Mouse (Mus musculus) liver, embryonic 15.5 days (tissue): ENCODE data around the gene Foxe1. TPM values are rescaled to one million over a fixed set of nuclear protein-coding genes. Genes with fewer than 3 reads are reported as not detected.

Experiments used
- ATAC-seq: fragments of 200-750 bp; cut with Nextera tagmentation; 2 replicates; pipeline ENCODE4 v1.8.0; 2017; ENCODE audit warnings: moderate number of reproducible peaks, mild to moderate bottlenecking, moderate library complexity; ENCODE audit not compliant: insufficient read depth
- H3K27ac ChIP-seq: fragments of 300-500 bp; sonication (generic); replicated peaks from 2 replicates; pipeline ENCODE4 v1.5.1; 2015; ENCODE audit warnings: mild to moderate bottlenecking, inconsistent platforms
- H3K27me3 ChIP-seq: fragments of 300-500 bp; sonication (generic); 2 replicates; pipeline ENCODE4 v1.6.1; 2015; ENCODE audit warnings: mild to moderate bottlenecking, inconsistent platforms
- H3K36me3 ChIP-seq: fragments of 300-500 bp; sonication (generic); replicated peaks from 2 replicates; pipeline ENCODE4 v1.6.1; 2015; ENCODE audit warnings: moderate library complexity, mild to moderate bottlenecking, inconsistent platforms
- H3K4me1 ChIP-seq: fragments of 300-500 bp; sonication (generic); replicated peaks from 2 replicates; pipeline ENCODE4 v1.6.1; 2015; ENCODE audit warnings: inconsistent platforms
- H3K4me2 ChIP-seq: fragments of 300-500 bp; sonication (generic); 2 replicates; pipeline ENCODE4 v1.6.1; 2015; ENCODE audit warnings: moderate library complexity, mild to moderate bottlenecking, inconsistent platforms
- H3K4me3 ChIP-seq: fragments of 300-500 bp; sonication (generic); replicated peaks from 2 replicates; pipeline ENCODE4 v1.5.1; 2015; ENCODE audit warnings: mild to moderate bottlenecking, inconsistent platforms
- H3K9ac ChIP-seq: fragments of 300-500 bp; sonication (generic); 2 replicates; pipeline ENCODE4 v1.6.1; 2015; ENCODE audit warnings: moderate library complexity, mild to moderate bottlenecking, inconsistent platforms
- H3K9me3 ChIP-seq: fragments of 300-500 bp; sonication (generic); replicated peaks from 2 replicates; pipeline ENCODE4 v1.6.1; 2016; ENCODE audit warnings: inconsistent platforms
- WGBS: fragments of 180-500 bp; shearing (Covaris S2); methylation state at CpG from one replicate; pipeline ENCODE4 v1.1.7; 2015; ENCODE audit warnings: mixed read lengths; ENCODE audit not compliant: insufficient replicate concordance; 5-methylcytosine and 5-hydroxymethylcytosine counted together
- polyA plus RNA-seq: library from polyadenylated mRNA; unstranded; fragments of >200 nt; fragmentation: Nextera tagmentation; extraction: Ambion mirVana; gene quantifications from 2 replicates; pipeline ENCODE4 v1.2.1, GENCODE M21; 2015

The Foxe1 gene
- polyA plus RNA-seq, 1 experiment from 2014 or later, result not detected

DNA sequence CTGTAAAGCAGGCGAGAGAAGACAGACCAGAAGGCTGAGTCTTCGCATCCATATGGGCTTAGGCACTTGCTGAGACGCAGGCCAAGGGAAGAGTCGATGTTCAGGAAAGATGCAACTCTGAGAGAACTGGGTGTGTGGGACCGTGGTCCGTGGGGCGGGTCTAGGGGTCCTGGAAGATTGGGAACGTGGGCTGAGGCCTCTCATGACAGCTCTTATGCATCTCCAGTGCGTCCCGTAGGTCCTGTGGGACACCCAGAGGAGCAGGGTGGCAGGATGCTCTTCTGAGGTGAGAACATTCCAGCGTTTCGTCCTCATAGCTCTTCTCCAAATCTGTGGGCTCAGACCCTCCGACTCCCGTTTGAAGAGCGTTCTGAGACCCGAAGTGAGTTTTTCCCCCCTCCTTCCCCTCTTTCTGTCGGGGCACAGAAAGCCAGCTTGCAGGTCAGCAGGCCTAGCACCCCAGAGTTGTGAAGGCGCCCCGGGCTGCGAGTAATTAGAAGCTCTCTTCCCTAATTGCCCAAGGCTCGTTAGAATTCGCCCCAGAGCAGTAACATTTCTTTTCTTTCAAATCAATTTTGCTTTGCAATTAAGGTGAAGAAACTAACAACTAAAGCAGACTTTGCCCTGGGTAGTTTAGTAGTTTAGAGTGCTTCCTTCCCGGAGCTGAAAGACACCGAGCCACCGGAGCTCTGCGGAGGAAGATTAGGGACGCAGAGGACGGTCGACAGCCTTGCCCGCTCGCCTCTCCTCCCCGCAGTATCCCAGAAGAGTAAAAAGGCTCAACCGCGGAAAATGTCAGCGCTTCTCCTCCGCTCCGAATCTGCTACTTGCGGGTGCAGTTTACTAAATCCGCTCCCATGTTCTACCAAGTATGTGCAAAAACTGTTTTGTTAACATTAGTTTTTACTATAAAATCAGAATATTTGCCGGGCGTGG lies 4.4 kb downstream of the Foxe1 start:
- ATAC-seq, result no peak
- no peaks in the 10 kb centered on the region for H3K9me3 ChIP-seq
- H3K4me3 ChIP-seq, result no peak overlapping the region
- peaks cover 12% of the 10 kb centered on the region for H3K4me1 ChIP-seq
- no peak overlapping the region for H3K9ac ChIP-seq
- 3% methylated on average over 41 of the region's 41 CpGs for WGBS
- H3K4me2 ChIP-seq, result no peak overlapping the region
- no peaks in the 10 kb centered on the region for H3K36me3 ChIP-seq
- no peak overlapping the region for H3K27ac ChIP-seq
- peaks cover 100% of the 10 kb centered on the region for H3K27me3 ChIP-seq

DNA sequence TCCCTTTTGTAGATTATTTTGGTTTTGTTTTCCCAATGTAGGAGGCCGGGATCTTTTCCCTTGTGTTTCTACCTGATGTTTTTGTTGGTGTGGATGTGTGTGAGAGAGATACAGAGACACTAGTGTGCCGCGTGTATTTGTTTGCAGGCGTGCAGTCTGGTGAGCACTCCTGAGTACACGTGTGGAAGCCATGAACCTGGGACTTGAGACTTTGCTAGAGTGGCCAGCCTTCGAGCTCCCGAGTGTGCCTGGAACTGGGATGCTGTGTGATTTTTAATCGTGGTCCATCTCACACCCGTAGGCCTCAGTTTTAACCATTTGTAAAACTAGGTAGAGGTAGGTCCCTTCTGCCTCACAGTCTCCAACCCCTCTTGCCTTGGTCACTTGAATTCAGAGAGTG lies 5.5 kb downstream of the Foxe1 start:
- no peak overlapping the region for H3K9ac ChIP-seq
- H3K36me3 ChIP-seq, result no peaks in the 10 kb centered on the region
- no peak overlapping the region for H3K4me3 ChIP-seq
- H3K27ac ChIP-seq, result no peak overlapping the region
- peaks cover 100% of the 10 kb centered on the region for H3K27me3 ChIP-seq
- H3K4me1 ChIP-seq, result peaks cover 12% of the 10 kb centered on the region
- H3K4me2 ChIP-seq, result no peak overlapping the region
- WGBS, result 23% methylated on average over 9 of the region's 9 CpGs
- no peaks in the 10 kb centered on the region for H3K9me3 ChIP-seq
- no peak for ATAC-seq

DNA sequence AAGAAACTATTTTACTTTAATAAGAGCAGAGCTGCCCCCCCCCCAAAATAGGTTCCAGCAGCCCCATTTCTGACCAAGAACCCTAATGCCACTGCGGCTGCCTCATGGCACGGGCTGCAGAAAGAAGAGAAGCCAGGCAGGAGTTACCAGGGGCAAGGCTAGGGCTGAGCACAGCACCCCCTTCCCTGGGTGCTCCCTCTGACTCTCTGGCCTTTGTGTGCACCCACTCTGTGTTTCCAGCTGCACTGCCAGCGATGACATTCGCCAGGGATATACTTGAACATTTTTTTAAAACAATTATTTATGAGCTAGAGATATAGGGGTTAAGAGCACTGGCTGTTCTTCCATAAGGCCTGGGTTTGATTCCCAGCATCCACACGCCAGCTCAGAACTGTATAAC lies 6.1 kb downstream of the Foxe1 start:
- peaks cover 96% of the 10 kb centered on the region for H3K27me3 ChIP-seq

DNA sequence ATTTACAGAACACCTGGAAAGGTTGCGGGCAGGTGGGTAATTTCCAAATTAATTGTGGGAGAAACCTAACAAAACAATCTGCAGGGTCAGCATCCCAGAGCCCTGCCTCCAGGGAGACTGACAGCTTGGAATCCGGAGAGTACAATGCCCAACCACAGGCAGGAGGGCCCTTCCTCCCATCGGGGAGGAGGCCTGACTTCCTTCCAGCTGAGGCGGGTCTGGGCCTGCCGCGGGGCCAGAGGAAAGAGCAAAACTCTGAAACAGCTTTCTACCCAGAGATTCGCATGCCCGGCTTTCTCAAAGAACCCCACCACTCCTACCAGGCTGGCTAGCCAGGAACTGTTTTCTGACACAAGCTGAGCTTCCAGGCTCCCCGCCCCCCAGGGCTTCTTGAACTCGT lies 9.6 kb downstream of the Foxe1 start:
- ATAC-seq, result no peak
- WGBS, result 15% methylated on average over 10 of the region's 10 CpGs
- H3K27ac ChIP-seq, result no peak overlapping the region

More for the DNA sequence above, 6.1 kb downstream of the Foxe1 start:
- WGBS, result 35% methylated on average over 5 of the region's 5 CpGs
- Histone ChIP-seq H3K4me2 (no peak overlapping the region), H3K9ac (no peak overlapping the region), H3K9me3 (no peaks in the 10 kb centered on the region), H3K4me1 (peaks cover 6% of the 10 kb centered on the region), H3K36me3 (no peaks in the 10 kb centered on the region), H3K27ac (no peak overlapping the region), H3K4me3 (no peak overlapping the region)
- no peak for ATAC-seq

DNA sequence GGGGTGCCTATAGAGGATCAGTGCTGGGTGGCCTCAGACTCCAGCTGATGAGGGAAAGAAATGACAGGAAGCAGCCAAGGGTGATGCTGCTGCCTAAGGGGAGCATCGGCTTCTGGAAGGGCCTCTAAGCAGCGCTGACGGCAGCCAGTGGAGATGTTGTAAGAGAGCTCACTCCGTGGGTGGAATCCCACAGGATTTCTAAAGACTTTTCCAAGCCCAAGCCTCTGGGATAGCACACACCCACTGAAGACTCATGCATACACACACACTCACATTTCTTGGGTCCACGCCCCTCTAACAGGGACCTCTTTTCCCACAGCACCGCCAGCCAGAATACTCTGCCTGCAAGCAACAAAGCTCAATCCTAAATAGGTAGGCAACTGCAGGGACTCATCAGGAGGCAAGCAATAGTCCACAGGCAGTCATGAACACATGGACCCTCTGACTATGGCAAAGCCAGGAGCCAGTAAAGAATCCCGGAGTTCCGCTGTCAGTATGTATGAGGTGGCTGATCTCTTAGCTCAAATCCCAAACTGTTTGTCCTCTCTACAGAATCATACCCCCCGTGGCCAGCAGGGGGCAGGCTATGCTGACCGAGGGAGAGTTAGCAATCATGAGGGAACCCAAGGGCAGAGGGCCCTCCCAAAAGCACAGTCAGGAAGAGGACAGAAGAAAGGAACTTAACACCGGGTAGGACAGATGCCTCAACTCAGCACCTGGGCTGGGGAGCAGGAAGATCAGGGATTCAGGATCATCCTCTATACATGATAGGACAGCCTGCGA lies 13.1 kb downstream of the Foxe1 start:
- Histone ChIP-seq H3K27ac (no peak overlapping the region), H3K36me3 (no peaks in the 10 kb centered on the region), H3K4me1 (no peaks in the 10 kb centered on the region), H3K9ac (no peak overlapping the region), H3K4me2 (no peak overlapping the region), H3K9me3 (no peaks in the 10 kb centered on the region), H3K27me3 (peaks cover 48% of the 10 kb centered on the region), H3K4me3 (no peak overlapping the region)
- no peak for ATAC-seq
- 48% methylated on average over 12 of the region's 12 CpGs for WGBS

More for the DNA sequence above, 9.6 kb downstream of the Foxe1 start:
- Histone ChIP-seq H3K4me2 (no peak overlapping the region), H3K9me3 (no peaks in the 10 kb centered on the region), H3K36me3 (no peaks in the 10 kb centered on the region), H3K27me3 (peaks cover 83% of the 10 kb centered on the region), H3K4me1 (no peaks in the 10 kb centered on the region), H3K9ac (no peak overlapping the region), H3K4me3 (no peak overlapping the region)

DNA sequence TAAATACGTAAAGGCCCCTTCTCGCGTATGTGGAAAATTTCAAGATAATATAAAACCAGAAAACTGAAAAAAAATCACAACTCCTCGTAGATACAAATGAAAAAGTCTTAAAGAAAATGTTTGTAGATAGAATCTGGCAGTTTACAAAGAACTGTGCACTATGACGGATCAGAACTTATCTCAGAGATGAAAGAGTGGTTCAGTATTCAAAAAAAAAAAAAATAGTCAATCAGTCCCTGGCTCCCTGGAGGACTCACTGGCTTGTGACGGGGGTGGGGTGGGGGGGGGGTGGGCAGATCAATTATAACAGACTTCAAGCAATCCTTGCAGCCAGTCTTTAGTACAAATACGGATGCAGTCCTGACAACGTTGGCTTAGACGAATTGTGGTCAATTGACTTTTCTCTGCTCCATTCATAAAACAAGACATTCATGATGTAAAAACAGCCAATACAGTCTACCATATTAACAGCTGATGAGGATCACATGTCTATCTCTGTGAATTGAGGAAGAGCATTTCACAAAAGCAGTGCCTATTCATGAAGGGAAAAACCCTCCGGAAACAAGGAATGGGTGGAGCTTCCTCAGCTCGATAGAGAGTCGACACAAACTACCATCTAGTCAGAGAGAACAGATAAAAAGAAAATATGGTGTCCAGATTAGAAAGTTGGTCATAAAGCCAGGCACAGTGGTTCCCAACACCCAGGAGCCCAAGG lies 16.3 kb downstream of the Foxe1 start:
- ATAC-seq, result no peak
- H3K27me3 ChIP-seq, result peaks cover 22% of the 10 kb centered on the region
- H3K27ac ChIP-seq, result no peak overlapping the region
- WGBS, result 50% methylated on average over 12 of the region's 12 CpGs
- H3K9ac ChIP-seq, result no peak overlapping the region
- no peak overlapping the region for H3K4me3 ChIP-seq
- H3K9me3 ChIP-seq, result no peaks in the 10 kb centered on the region
- no peaks in the 10 kb centered on the region for H3K4me1 ChIP-seq
- H3K4me2 ChIP-seq, result no peak overlapping the region
- H3K36me3 ChIP-seq, result no peaks in the 10 kb centered on the region

DNA sequence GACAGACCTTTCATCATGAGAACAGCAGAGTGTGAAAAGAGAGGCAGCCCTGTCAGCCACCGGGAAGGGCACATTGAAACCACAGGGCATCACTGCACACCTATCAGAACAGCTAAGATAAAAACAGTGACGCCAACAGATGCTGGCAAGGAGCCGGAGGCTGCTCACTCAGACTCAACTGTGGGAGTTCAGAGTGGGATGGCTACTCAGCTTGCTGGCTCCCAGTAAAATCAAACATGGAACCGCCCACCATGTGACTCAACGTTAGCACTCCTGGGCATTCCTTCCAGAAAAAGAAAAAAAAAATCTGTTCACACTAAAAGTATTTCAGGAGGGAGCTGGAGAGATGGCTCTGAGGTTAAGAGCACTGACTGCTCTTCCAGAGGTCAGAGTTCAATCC lies 17.8 kb downstream of the Foxe1 start:
- Histone ChIP-seq H3K4me1 (no peaks in the 10 kb centered on the region), H3K9ac (no peak overlapping the region), H3K4me2 (no peak overlapping the region), H3K27ac (no peak overlapping the region), H3K9me3 (no peaks in the 10 kb centered on the region), H3K4me3 (no peak overlapping the region), H3K36me3 (no peaks in the 10 kb centered on the region), H3K27me3 (peaks cover 18% of the 10 kb centered on the region)
- ATAC-seq, result no peak
- WGBS, result 38% methylated on average over 5 of the region's 5 CpGs

DNA sequence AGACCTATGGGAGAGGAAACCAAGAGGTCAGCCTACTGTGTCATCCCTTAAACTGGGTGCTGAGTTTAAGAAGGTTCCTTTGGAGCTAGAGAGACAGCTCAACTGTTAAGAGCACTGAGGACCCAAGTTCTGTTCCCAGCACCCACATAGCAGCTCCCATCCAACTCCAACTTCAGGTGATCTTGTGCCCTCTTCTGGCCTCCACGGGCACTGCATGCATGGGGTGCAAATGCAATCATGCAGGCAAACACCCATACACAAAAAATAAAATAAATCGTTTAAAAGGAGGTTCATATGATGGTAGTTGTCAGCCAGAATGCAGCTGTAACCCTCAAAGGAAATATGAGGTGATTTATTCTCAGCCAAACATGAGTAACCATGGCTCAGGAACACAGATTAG lies 21.0 kb downstream of the Foxe1 start:
- 60% methylated on average over 2 of the region's 2 CpGs for WGBS
- H3K36me3 ChIP-seq, result no peaks in the 10 kb centered on the region
- no peak overlapping the region for H3K27ac ChIP-seq
- no peaks in the 10 kb centered on the region for H3K9me3 ChIP-seq
- peaks cover 40% of the 10 kb centered on the region for H3K27me3 ChIP-seq
- H3K4me2 ChIP-seq, result no peak overlapping the region
- no peaks in the 10 kb centered on the region for H3K4me1 ChIP-seq
- H3K9ac ChIP-seq, result no peak overlapping the region
- no peak overlapping the region for H3K4me3 ChIP-seq
- ATAC-seq, result no peak

DNA sequence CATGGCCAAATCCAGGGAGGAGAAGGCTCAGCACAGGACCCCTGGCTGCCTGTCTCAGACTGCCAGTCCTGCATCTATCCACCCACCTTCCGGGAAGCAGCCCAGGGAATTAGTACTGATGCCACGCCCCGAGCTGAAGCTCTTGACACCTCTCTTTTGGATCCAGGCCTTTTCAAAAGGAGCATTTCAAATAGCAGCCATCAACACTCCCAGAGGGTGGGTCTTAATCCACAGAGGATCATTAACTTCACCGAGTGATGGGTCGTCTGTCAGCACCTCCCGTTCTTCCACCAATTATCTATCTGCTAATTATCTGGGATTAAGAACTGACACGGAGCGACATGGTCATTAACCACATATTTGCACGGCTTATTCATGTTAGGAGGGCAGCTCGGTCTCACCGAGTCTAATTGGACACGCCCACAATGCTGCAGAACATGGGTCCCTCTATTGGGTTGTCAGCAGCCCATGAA lies 24.1 kb downstream of the Foxe1 start:
- WGBS, result 11% methylated on average over 12 of the region's 12 CpGs
- ATAC-seq, result no peak
- peaks cover 72% of the 10 kb centered on the region for H3K27me3 ChIP-seq
- no peaks in the 10 kb centered on the region for H3K9me3 ChIP-seq
- peaks cover 8% of the 10 kb centered on the region for H3K4me1 ChIP-seq
- H3K27ac ChIP-seq, result no peak overlapping the region
- no peaks in the 10 kb centered on the region for H3K36me3 ChIP-seq
- no peak overlapping the region for H3K4me3 ChIP-seq
- no peak overlapping the region for H3K4me2 ChIP-seq
- no peak overlapping the region for H3K9ac ChIP-seq

DNA sequence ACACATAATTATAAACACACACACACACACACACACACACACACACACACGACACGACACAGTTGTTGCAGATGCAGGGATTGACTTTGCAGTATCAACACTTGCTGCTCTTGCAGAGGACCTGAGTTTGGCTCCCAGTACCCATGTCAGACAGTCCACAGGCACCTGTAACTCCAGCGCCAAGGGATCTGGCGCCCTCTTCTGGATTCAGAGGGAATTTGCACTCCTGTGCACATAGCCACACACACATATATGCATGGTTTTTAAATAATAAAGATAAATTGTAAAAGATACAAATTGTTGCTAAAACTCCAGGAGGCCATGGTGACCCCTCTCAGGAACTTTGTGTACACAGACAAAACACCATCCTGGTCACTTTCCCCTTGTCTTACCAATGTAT lies 25.7 kb downstream of the Foxe1 start:
- H3K9ac ChIP-seq, result no peak overlapping the region
- ATAC-seq, result no peak
- no peak overlapping the region for H3K27ac ChIP-seq
- H3K36me3 ChIP-seq, result no peaks in the 10 kb centered on the region
- H3K4me2 ChIP-seq, result no peak overlapping the region
- no peak overlapping the region for H3K4me3 ChIP-seq
- H3K4me1 ChIP-seq, result peaks cover 8% of the 10 kb centered on the region
- WGBS, result 59% methylated on average over 4 of the region's 4 CpGs
- H3K27me3 ChIP-seq, result peaks cover 79% of the 10 kb centered on the region
- no peaks in the 10 kb centered on the region for H3K9me3 ChIP-seq

DNA sequence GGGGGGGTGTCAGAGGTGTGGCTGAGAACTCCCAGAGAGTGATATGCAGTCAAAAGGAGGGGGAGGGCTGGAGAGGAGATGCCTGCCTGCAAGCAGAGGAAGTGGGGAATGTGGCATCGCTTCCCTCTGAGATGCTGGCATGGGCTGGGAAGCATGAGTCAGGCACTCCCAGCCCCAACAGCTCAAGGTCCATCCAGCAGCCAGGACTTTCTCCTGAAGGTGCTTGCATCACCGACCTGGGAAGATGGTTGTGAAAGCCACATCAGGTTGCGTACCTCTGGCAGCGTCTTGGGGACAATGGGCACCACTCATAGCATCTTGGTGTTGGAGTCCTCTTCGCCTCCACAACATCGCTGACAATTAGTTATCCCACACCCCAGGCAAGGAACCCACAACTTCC lies 27.0 kb downstream of the Foxe1 start:
- Histone ChIP-seq H3K9me3 (no peaks in the 10 kb centered on the region), H3K4me2 (no peak overlapping the region), H3K4me3 (no peak overlapping the region), H3K9ac (no peak overlapping the region), H3K36me3 (peaks cover 12% of the 10 kb centered on the region), H3K4me1 (peaks cover 17% of the 10 kb centered on the region), H3K27me3 (peaks cover 79% of the 10 kb centered on the region), H3K27ac (no peak overlapping the region)
- ATAC-seq, result no peak
- WGBS, result 26% methylated on average over 6 of the region's 6 CpGs
